Mouse (Mus musculus): ENCODE data around the gene Naa10. TPM values are rescaled to one million over a fixed set of nuclear protein-coding genes. Genes with fewer than 3 reads are reported as not detected.

Naa10 gene
- total RNA-seq, 2 experiments from 2014 or later, result 62.8 to 70.1 TPM

- DNase-seq (ENCODE audit: low spot score in 2 of 2), result no peak
These were observed 3.1 kb downstream of the Naa10 start for GRCm38 (mm10) chrX:73918631-73919030.

DNA sequence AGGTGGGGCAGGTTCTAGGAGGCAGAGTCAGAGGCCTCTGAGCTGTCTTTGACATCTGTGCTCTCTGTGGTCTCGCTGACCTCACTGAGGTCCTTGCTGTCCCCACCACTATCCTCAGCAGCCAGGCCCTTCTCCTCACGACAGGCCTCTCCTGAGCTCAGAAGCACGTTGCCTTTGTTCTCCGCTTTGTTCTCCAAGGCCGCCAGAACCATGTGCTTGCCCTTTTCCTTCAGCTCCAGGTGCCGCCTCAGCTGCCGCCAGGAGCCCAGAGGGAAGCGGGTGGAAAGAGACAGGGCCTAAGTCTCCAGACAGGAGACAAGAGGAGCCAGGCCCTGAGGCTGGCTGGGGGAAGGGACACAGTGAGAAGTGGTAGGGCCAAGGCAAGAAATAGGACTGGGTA lies 4.8 kb downstream of the Naa10 start:
- DNase-seq (ENCODE audit: low spot score in 2 of 2), result no peak

DNA sequence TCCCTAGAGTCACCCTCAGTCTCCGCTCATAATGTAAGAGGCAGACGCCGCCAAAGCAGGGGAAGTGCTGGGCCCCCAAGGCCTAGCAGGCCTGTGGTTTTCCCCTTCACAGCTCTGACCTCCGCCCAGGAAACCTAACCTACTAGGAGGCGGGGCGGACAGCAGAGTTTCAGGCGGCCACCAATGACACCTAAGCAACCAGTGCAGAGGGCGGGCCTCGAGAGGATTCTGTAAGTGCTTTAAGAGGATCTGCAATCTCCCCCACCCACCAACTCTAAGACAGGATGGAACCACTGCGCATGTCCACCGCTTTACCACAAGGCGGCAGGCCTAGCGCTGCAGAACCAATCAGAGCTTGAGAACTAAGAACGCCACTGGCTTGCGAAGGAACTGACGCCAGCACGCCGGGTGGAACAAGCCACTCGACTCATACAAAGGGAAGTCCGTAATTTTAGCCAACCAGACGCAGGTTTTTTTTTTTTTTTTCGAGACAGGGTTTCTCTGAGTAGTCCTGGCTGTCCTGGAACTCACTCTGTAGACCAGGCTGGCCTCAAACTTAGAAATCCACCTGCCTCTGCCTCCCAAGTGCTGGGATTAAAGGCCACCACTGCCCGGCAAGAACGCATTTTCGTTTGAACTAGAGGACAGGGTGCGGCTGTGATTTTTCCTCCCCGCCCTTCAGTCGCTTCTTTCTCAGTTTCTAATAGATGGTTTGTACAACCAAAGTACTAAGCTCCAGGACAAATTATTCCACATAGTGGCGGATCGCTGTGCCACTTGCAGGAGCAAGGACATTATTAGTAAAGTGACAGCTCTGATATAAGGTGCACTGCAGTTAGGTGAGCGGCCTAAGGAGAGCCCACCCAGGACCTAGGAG lies 6.7 kb downstream of the Naa10 start:
- peak; percentile 80 to 89 for DNase-seq (ENCODE audit: low spot score in 2 of 2)

GRCm38 (mm10) chrX:73911588-73911987 lies 10.2 kb downstream of the Naa10 start:
- DNase-seq (ENCODE audit: low spot score in 2 of 2), result no peak

- no peak for DNase-seq (ENCODE audit: low spot score in 2 of 2)
These were observed 10.6 kb downstream of the Naa10 start for GRCm38 (mm10) chrX:73911156-73911555.

GRCm38 (mm10) chrX:73910451-73910850 lies 11.3 kb downstream of the Naa10 start:
- no peak for DNase-seq (ENCODE audit: low spot score in 2 of 2)

DNA sequence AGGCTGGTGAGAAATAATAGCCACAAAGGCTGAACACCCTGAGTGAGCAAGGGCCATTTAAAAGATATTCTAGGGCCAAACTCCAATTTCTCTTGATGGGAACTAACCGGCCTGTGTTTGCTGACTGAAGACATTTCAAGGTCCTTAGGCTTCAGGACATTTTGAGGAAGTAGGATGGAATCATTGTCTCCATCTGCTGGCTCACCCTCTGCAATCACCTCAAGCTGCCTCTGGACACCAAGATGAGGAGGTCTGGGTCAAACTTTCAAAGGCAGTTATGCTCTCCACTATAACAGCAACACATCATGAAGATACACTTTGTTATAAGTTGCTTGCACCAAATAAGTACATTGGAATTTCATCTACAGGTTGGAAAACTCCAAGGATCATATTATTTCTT lies 11.7 kb downstream of the Naa10 start:
- DNase-seq (ENCODE audit: low spot score in 2 of 2), result no peak

DNA sequence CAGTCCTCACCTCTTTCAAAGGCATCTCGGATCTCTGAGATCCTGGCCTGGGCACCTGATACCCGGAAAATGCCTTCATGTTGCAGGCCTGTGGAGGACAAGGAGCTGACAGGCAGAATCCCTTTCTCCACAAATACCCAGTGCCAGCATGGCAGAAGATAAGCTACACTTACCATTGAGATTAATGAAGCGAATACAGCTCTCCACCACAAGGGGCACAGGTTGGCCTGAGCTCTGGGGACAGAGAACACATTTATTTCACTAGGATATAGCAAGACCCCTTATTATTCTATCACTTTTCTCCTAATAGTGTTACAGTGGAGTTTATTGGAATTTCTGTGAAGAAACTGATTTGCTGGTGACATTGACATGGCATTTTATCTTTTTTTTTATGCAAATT lies 23.8 kb downstream of the Naa10 start:
- no peak for DNase-seq (ENCODE audit: low spot score in 2 of 2)

DNA sequence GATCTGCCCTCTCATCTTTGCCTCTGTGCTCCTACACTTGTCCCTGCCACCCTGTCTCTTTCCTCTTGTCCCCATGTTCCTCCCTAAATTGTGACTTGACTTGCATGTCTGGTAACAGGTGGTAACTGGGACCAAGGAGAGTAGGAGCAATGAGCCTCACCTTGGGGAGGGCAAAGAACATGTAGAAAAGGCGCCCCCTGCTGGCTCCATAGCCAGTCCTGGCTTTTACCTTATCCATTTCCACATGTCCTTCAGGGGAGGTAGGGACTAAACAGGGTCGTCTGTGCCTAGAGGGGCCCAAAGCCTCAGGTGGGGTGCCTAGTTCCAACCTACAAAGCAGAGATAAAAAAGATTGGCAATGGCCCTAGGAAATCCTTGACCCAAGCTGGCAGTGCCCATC lies 26.0 kb downstream of the Naa10 start, which contains the start of gene L1cam:
Gene L1cam (minus strand): TSS at position 387 of the 400 bp plus-strand sequence.
- DNase-seq (ENCODE audit: low spot score in 2 of 2), result no peak

DNA sequence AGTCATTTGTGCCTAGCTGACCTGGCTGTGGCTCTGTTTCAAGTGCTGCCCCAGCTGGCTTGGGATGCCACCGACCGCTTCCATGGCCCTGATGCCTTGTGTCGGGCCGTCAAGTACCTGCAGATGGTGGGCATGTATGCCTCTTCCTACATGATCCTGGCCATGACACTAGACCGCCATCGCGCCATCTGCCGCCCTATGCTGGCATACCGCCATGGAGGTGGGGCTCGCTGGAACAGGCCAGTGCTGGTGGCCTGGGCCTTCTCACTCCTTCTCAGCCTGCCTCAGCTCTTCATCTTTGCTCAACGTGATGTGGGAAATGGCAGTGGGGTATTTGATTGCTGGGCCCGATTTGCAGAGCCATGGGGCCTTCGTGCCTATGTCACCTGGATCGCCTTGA lies 28.9 kb downstream of the Naa10 start:
- no peak for DNase-seq (ENCODE audit: low spot score in 2 of 2)

- no peak for DNase-seq (ENCODE audit: low spot score in 2 of 2)
These were observed 30.1 kb downstream of the Naa10 start, which contains the start of gene Avpr2 for GRCm38 (mm10) chrX:73891551-73892152. Avpr2 (plus strand) TSS chrX:73892102.

DNA sequence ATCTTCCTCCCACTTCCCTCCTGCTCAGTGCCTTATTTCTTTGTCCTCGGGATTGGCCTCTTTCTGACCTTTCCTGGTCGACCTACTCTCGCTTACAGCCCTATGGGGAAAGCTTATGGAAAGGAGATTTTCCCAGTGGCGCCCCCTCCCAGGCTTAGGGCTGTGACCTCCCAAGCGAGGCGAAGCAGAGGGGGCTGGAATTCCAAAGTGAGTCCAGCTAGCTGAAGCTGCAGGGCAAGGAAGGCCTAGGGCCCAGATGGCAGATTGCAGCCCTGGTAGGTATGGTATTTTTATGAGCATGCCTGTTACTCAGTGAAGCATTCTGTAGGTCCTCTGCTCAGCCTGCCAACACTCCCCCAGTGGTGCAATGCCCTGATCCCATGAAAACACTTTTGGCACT lies 40.3 kb downstream of the Naa10 start:
- no peak for DNase-seq (ENCODE audit: low spot score in 2 of 2)

DNA sequence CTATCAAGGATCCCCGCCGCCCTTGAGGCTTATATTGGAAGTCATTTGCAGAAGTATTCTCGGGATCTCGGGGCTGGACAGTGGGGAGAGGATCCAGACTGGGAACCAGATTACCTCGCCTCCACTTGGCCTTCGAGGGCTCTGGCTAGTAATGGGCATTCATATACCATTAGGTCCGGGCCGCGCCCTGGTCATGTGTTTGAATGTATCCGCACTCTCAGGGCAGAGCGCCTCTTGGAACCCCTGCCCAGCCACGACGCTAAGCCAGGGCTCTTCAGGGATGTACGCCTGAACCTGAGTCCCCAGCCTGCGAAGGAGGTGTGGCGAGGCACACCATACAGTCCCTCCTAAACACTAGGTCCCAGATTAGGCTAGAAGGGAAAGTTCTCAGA lies 40.7 kb downstream of the Naa10 start:
- DNase-seq (ENCODE audit: low spot score in 2 of 2), result no peak

- DNase-seq (ENCODE audit: low spot score in 2 of 2), result no peak
These were observed 41.3 kb downstream of the Naa10 start for GRCm38 (mm10) chrX:73880194-73881035.

DNA sequence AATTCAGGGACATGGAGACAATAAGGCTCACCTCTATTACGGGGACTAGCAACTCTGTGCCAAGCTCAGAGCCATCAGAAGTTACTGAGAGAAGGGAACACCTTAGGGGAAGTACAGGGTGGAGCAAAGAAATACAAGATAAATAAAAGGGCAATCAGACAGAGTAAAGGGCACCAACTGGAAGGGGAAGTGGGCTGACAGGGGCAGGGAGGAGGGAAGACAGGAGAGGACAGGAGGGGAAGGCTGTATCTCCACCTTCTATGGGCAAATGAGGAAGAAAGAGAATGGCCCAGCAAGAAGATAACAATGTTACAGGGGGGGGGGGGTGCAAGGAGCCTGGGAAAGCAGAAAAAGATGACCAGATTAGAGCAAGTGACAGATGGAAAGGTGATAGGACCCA lies 44.7 kb downstream of the Naa10 start:
- DNase-seq (ENCODE audit: low spot score in 2 of 2), result no peak

- DNase-seq (ENCODE audit: low spot score in 2 of 2), result no peak
These were observed 45.9 kb downstream of the Naa10 start for GRCm38 (mm10) chrX:73875881-73876280.

DNA sequence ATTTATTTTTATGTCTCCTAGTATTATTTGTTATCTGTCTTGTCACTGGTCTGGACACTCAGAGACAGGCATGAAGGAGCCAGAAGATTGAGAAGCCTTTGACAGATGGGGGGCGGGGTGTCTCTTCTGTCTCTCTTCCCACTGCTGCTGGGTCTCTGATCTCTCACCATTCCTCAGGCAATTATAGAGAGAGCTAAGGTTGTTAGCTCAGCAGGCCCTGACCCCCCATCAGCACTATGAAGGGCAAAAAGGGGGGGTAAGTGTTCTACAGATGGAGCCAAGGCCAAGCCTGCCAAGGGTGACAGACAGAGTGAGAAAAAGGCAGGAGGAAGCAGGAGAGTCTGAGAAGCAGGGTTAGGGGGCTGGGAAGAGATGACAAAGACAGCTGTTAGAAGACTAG lies 49.8 kb downstream of the Naa10 start:
- no peak for DNase-seq (ENCODE audit: low spot score in 2 of 2)

DNA sequence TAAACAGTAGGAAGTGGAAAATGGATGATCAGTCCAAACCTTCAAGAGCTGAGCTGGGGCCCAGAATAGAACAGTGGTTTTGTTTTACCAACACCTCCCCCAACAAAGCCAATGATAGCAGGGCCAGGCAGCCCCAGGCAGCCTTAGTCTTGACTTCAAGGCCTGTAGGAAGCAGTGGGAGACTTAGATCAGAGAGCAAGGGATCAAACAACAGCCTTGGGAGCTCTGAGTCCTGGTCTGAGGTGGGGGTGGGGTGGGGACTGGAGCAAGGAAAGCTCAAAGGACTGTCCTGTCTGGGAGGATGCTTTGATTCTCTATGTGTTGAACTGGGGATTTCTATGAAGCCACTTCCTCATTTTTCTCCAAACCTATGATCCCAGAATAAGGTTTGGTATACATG lies 50.3 kb downstream of the Naa10 start:
- no peak for DNase-seq (ENCODE audit: low spot score in 2 of 2)

DNA sequence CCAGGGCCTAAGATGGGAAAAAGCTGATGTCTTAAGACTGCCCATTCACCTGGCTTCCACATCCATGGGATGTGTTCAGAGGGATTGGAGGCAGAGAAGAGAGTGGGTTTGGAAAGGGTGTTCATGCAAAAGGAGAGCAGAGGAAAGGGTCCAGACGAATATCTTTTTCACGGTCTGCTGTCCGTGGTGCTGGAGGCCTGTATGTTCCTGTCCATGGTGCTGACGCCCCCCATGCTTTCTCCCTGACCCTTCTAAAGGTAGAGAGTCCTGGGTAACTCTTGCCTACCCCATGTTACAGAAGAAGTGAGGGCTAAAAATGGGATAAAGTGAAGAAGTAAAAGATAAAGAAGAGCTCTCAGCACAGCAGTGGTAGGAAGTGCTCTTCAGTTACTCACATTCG lies 52.4 kb downstream of the Naa10 start:
- DNase-seq (ENCODE audit: low spot score in 2 of 2), result no peak

DNA sequence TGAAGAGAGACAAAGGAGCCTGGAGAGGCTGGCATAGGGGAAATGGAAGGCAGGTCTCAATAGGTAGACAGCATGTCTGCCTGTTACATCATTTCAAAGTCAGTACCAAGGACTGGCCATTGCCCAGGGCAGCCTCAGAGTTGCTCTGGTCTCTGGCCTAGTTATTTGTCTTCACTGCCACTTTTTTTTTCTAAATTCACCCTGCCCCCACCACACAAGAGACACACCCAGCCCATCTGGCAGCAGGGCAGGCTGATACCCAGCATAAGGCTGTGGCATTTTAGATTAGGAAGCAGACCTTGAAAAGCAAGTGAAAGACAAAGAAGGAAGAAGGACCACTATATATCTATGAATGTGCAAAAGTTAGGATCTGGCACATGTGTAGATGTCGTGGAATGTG lies 53.9 kb downstream of the Naa10 start:
- DNase-seq (ENCODE audit: low spot score in 2 of 2), result no peak

- peak in 1 of 2 experiments; percentile 12 for DNase-seq (ENCODE audit: low spot score in 2 of 2)
These were observed 54.5 kb downstream of the Naa10 start for GRCm38 (mm10) chrX:73867256-73867655.

Measured in layer of hippocampus, postnatal 14 days (tissue).